Mouse (Mus musculus) 416B (cell line): ENCODE data around the gene Aurkb.
"Not testable (repeated sequence)": the region's sequence is repeated elsewhere in the genome, so short reads cannot be mapped to it uniquely, and the experiment has no call there.

Source experiments
- DNase-seq: peaks from one replicate; pipeline ENCODE4 v3.0.0; 2011; ENCODE audit warnings: low read depth

Aurkb gene

DNA sequence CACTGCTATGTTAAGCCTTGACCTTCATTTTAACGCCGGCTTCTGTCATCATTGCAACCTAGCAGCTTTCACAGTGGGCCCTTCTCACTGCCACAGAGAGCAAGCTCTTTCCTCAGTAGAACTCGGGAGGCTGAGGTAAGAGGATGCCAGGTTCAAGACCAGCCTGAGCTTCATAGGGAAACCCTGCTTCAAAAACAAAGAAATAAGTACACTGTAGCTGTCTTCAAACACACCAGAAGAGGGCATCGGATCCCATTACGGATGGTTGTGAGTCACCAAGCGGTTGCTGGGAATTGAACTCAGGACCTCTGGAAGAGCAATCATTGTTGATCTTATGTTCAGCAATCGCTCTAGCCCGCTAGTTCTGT, 35.4 kb downstream of the Aurkb start:
- DNase-seq = no peak

GRCm38 (mm10) chr11:69081613-69082012, 36.2 kb downstream of the Aurkb start:
- DNase-seq = no peak

DNA sequence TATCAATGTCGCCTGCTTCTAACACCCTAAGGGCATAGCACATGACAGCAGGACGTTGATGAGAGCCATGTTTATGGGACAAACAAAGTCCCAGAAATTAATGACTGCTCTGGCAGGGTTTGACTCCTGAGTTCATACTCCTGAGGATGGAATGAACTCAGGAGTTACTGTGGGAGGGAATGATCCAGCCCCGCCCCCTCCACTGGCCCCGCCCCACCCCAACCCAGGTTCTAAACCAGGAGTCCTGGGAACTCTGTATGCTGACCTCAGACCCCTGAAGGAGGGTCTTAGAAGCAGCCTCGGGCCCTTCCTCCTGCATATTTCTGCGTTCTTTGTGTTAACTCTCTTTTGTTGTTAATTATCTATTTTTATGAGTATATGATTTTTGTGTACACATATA, 40.2 kb downstream of the Aurkb start:
- no peak for DNase-seq

DNA sequence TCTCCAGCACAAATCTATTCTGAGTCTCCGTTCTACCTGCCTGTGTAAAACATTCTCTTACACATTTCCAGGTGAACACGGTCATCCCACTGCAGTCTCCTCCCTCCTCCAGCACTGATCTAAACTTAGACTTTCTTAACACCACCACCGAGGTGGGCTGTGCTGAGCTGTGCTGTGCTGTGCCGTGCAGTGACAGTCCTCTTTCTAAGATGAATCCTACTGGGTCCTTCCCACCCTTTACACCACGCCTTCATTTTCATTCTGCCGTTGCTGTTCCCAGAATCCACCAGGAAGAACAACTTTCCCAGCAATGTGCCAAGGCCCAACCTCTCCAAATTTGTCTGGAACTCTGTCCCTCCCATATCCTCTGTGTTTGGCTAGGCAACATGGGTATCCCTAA, 40.9 kb downstream of the Aurkb start:
- no peak for DNase-seq

GRCm38 (mm10) chr11:69087082-69087481, 41.6 kb downstream of the Aurkb start:
- DNase-seq = no peak

GRCm38 (mm10) chr11:69087597-69087996, 42.1 kb downstream of the Aurkb start:
- no peak for DNase-seq

DNA sequence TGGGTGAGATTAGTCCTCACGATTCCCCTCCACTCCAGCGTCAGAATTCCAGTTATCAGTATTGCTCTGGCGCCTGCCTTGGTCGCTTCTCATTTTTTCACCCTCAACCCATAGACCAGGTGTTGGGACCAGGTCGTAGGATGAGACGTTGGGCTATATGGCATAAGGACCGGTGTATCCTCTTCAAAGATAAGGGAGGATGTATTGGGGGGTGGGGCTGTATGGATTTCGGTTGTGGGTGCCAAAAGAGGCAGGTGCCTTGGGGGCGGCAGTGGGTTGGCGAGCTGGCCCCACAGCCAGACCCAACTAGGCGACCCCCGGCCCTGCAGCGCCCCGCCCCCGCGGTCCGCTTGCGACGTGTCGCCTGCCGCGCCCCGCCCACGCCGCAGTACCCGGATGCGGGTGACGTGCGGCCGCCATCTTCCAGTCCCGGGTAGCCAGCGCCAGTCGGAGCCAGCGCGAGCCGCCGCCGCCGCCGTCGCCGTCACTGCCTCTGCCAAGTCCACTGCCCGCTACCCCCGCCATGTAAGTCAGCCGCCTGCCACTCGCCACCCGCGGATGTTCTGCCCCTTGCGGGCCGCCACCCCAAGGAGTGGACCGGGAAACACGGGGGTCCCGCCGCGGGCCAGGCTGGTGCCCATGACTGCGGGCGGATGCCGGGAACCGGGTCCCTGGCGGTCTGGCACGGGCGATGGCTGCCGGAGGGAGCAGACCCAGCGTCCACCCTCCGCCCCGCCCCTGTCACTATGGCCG, 42.8 kb downstream of the Aurkb start, which contains the start of gene Vamp2:
Vamp2 (plus strand) TSS at position 388 of the 753 bp plus-strand sequence.
- DNase-seq = peak; percentile 78

GRCm38 (mm10) chr11:69088856-69089615, 43.6 kb downstream of the Aurkb start:
- DNase-seq = peak; percentile 31

GRCm38 (mm10) chr11:69089616-69090290, 44.3 kb downstream of the Aurkb start:
- no peak for DNase-seq

- no peak for DNase-seq
Observed at GRCm38 (mm10) chr11:69090367-69090766, 44.9 kb downstream of the Aurkb start.

DNA sequence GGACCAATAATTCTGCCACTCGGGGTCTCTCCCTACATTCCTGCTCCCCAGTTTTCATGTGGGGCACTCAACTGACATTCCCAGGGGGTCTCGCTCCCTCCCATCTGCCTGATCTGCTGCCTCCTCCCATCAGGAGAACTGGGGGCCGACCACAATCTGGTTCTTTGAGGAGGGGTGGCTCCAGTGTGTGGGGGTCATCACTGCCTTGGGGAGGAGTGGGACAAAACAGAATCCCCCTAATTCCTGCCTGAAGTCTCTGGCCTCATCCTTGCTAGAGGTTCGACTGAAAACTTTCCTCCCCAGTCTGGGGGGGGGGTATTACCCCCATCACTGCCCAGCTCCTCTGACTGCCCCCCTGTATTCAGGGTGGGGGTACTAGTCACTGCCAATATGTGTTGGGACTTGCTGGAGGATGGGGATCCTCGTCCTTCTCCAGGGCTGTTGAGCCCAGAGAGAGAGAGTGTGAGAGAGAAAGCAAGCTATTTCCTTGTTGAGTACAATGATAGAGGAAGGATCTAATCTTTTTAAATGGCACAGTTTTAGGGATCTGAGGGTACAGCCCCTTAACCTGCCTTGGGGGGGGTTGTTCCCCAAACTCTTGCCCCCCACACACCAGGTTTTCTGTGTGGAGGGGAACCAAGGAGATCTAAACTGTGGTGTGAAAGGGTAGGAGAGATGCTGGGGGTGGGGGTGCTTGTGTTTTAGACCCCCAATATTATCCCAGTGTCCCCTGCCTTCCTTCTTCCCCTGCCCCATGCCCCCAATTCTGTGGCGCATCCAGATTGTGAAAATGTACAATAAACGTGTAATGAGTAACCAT, 46.3 kb downstream of the Aurkb start:
- DNase-seq = no peak

GRCm38 (mm10) chr11:69092386-69092751, 46.9 kb downstream of the Aurkb start:
- DNase-seq = peak; percentile 77

DNA sequence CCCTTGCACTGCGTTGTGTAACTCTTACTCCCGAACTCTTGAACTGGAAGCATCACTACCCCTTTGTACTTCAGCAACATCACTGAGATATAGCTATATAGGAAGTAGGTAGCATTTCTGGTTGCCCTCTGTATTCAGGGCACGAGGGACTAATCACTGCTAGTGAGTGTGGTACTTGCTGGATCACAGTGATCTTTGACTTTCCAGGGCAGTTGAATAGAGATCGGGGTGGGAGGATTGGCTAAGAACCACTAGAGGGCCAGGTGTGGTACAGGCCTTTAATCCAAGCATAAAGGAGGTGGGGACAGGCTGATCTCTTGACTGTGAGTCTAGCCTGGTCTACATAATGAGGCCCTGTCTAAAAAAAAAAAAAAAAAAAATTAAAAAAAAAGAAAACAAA, 47.4 kb downstream of the Aurkb start:
- peak; percentile 41 for DNase-seq

- DNase-seq = not testable (repeated sequence)
Observed at GRCm38 (mm10) chr11:69093856-69094255, 48.4 kb downstream of the Aurkb start.

DNA sequence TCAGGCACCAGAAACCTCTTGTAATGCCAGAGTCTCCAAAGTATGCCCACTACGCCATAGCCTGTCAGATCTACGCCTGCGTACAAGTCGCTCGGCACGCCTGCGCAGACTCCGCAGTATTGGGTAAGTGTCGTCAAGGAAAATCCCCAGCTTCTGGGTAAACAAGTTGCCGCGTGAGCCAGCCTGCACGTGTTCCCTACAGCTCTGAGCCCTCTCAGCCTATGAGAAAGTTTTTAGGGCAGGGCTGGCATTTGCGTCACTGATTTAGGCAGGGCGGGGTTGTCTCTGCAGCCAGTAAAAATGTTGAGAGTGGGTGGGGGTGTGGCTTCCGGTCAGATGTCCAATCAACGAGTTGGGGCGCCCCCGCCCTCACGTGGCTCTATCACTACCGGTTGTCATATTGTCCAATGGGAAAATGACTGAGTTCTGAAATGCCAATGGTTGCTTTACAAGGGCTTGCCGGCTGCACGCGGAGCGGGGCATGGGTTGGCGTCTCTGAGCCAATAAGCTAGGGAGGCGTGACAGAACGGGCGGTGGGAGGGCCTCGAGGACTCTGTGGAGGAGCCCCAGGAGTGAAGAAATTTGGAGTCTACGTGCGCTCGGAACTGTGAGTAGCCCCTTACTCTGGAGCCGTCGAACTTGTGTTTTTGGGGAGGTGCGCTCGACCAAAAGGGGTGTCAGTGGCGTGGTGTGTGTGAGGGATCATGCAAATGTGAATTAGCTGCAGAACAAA, 49.4 kb downstream of the Aurkb start, which contains the start of gene Per1:
Per1 (plus strand) TSS at position 521 of the 733 bp plus-strand sequence.
- DNase-seq = peak; percentile 100

DNA sequence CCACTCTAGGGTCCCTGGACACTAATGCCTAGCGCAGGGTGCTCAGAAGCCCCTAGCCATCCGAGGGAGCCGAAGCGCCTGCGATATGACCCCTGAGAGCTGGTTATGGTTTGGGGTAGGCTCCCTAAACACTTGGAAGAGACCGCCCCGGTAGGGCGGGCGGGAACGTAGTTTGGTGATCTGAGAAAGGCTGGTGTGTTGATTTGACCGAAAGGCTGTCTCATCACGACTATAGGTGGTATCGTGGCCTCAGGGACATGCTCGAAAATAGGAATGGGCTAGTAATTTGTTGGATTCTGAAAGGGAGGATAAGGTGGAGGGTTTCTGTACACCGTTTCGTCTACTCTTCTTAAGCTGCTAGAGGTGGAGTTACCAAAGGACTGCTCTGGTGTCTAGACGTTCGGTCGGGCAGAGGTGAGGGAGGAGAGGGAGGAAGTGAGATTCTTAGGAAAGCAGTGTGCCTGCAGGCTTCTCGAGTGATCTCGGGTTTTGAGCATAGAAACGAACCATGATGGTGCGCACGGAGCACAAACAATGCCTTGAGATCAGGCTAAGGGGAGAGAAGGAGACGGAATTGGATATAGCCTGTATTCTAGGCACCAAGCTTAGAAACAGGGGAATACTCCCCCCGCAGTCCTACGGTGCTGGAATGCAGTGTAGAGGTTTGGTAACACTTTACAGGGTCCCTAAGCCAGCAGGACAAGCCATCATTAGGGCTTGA, 50.2 kb downstream of the Aurkb start:
- DNase-seq = peak; percentile 65

DNA sequence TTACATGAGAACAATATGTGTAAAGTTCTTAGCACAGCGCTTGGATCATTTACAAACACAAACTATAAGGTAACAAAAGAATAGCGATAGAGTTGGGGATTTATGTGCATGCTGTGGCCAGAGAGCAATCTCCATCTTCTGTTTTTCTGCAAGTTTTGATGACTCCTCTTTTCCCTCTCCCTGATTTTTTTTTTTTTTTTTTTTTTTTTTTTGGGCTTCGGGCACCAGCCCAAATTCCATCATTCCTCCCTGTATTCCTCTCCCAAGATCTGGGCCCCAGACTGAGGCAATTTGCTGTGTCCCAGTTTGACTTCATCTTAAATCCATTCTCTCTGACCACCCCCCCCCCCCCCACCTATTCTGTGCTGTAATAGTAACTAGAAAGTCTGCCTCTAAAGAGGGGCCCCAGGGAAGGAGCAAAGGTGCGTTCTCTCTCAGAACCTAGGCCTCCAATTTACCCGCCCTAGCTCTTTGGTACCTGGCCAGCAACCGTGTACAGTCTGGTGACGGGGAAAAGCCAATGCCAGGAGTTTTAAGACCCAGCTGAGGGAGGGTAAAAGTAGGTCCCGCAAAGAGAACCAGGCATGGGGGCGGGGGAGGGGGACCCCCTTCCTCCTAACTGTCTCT, 51.0 kb downstream of the Aurkb start:
- DNase-seq = no peak

DNA sequence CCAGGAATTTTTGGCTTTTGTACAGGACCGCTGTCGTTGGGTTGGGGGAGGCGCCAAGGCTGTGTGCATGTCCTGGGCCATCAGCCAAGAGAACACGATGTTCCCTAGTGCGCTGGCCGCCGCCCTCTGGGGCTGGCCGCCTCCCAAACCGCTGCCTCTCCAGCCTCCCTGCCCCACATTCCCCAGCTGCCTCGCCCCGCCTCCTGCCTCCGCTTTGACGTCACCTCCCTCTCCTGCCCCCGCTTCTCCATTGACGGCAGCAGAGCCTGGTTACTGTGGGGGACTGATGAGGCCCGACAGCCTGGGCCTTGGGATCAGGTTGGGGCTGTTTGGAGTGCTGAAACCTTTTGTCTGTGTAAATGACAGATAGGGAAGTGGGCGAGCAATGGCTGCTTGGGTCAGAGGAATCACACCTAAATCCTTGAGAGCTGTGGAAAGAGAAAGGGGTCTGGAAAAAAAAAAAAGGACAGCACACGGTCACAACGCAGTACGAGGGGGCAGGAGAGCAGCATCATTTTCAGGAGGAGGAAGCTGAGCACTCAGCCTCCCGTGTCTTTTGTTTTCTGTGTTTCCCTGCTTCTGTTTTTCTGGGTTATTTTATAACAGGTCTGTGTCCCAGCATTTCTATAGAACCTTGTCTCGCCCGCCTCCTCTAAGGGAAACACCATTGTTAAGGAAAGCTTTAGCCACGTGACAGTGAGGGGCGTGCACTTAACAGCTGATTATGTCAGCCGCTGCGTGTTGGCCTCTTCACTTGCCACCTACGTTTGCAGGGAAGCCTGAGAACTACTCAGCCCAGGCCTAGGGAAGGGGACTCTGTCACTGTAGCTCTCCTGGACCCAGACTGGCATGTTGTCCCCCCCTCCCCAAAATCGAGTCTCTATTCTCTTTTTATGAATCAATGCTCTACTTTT, 51.8 kb downstream of the Aurkb start:
- peak; percentile 97 for DNase-seq
